Mouse (Mus musculus) testis, adult 2 months (tissue): Measurements from ENCODE around the gene Osbpl9. TPM values are rescaled to one million over a fixed set of nuclear protein-coding genes. Genes with fewer than 3 reads are reported as not detected.

Experiments used
- H3K27ac ChIP-seq: fragments of 200-500 bp; 2 replicates; pipeline ENCODE4 v1.5.1; 2012; ENCODE audit warnings: low read depth, low read length; ENCODE audit not compliant: control insufficient read depth, insufficient read depth
- H3K27me3 ChIP-seq: fragments of 200-500 bp; 2 replicates; pipeline ENCODE4 v1.6.1; 2012; ENCODE audit warnings: mild to moderate bottlenecking, low read length, moderate library complexity; ENCODE audit not compliant: control insufficient read depth, insufficient read depth
- H3K36me3 ChIP-seq: fragments of 200-500 bp; 2 replicates; pipeline ENCODE4 v1.6.1; 2012; ENCODE audit warnings: mild to moderate bottlenecking, low read length; ENCODE audit not compliant: control insufficient read depth, insufficient read depth
- H3K4me1 ChIP-seq: fragments of 200-500 bp; 2 replicates; pipeline ENCODE4 v1.6.1; 2012; ENCODE audit warnings: low read length; ENCODE audit not compliant: control insufficient read depth, insufficient read depth
- H3K4me3 ChIP-seq: fragments of 200-500 bp; 2 replicates; pipeline ENCODE4 v1.5.1; 2012; ENCODE audit warnings: low read depth, mild to moderate bottlenecking, low read length, moderate library complexity, mixed read lengths; ENCODE audit not compliant: control insufficient read depth
- CTCF ChIP-seq: fragments of 200-500 bp; IDR thresholded peaks from 2 replicates; pipeline ENCODE4 v1.5.1; 2012; ENCODE audit warnings: low read depth, mild to moderate bottlenecking, inconsistent platforms, low read length, moderate library complexity; ENCODE audit not compliant: control insufficient read depth, insufficient read depth, insufficient replicate concordance
- POLR2A ChIP-seq: fragments of 200-500 bp; IDR thresholded peaks from 2 replicates; pipeline ENCODE4 v1.6.1; 2012; ENCODE audit warnings: low read depth, mild to moderate bottlenecking, inconsistent platforms, low read length, moderate library complexity; ENCODE audit not compliant: control insufficient read depth
- polyA plus RNA-seq: library from polyadenylated mRNA; depleted of rRNA; stranded (reverse); fragments of >200 nt; gene quantifications from 2 replicates; pipeline ENCODE4 v1.2.3, GENCODE M21; 2012

Osbpl9 gene
- polyA plus RNA-seq, 1 experiment: 100 TPM

GRCm38 (mm10) chr4:109036327-109036726 is 165.7 kb downstream of the Osbpl9 start:
- H3K36me3 ChIP-seq: peaks cover under 1% of the 10 kb centered on the region
- TF ChIP-seq POLR2A (no peak), CTCF (peak; percentile 61; the same call in 1 of the 2 replicates)

GRCm38 (mm10) chr4:109030266-109030665 is 171.8 kb downstream of the Osbpl9 start:
- H3K27ac ChIP-seq: no peak overlapping the region
- H3K36me3 ChIP-seq: peaks cover 3% of the 10 kb centered on the region; the same call in 1 of the 2 replicates
- no peaks in the 10 kb centered on the region for H3K4me1 ChIP-seq
- H3K4me3 ChIP-seq: no peak overlapping the region
- no peaks in the 10 kb centered on the region for H3K27me3 ChIP-seq
- TF ChIP-seq CTCF: no peak
- no peak for TF ChIP-seq POLR2A

More at GRCm38 (mm10) chr4:109036327-109036726, 165.7 kb downstream of the Osbpl9 start:
- Histone ChIP-seq H3K27ac (no peak overlapping the region), H3K4me3 (no peak overlapping the region), H3K4me1 (no peaks in the 10 kb centered on the region), H3K27me3 (no peaks in the 10 kb centered on the region)

GRCm38 (mm10) chr4:109029857-109030256 is 172.2 kb downstream of the Osbpl9 start:
- H3K27ac ChIP-seq: no peak overlapping the region
- H3K36me3 ChIP-seq: peaks cover 3% of the 10 kb centered on the region; the same call in 1 of the 2 replicates
- TF ChIP-seq POLR2A (no peak), CTCF (no peak)
- no peaks in the 10 kb centered on the region for H3K27me3 ChIP-seq
- H3K4me1 ChIP-seq: no peaks in the 10 kb centered on the region
- no peak overlapping the region for H3K4me3 ChIP-seq

GRCm38 (mm10) chr4:109026543-109026942 is 175.5 kb downstream of the Osbpl9 start:
- Histone ChIP-seq H3K4me3 (no peak overlapping the region), H3K4me1 (no peaks in the 10 kb centered on the region), H3K36me3 (peaks cover 3% of the 10 kb centered on the region; the same call in 1 of the 2 replicates), H3K27me3 (no peaks in the 10 kb centered on the region), H3K27ac (no peak overlapping the region)
- TF ChIP-seq CTCF (no peak), POLR2A (no peak)

- no peaks in the 10 kb centered on the region for H3K4me1 ChIP-seq
- no peaks in the 10 kb centered on the region for H3K27me3 ChIP-seq
- H3K36me3 ChIP-seq: peaks cover 1% of the 10 kb centered on the region; the same call in 1 of the 2 replicates
- H3K4me3 ChIP-seq: no peak overlapping the region
- TF ChIP-seq POLR2A (no peak), CTCF (no peak)
- no peak overlapping the region for H3K27ac ChIP-seq
These were observed 177.0 kb downstream of the Osbpl9 start for GRCm38 (mm10) chr4:109025061-109025460.

- no peak for TF ChIP-seq POLR2A
- H3K27ac ChIP-seq: no peak overlapping the region
- no peaks in the 10 kb centered on the region for H3K27me3 ChIP-seq
- no peaks in the 10 kb centered on the region for H3K4me1 ChIP-seq
- no peak overlapping the region for H3K4me3 ChIP-seq
- peaks cover 3% of the 10 kb centered on the region; the same call in 1 of the 2 replicates for H3K36me3 ChIP-seq
These were observed 180.1 kb downstream of the Osbpl9 start for GRCm38 (mm10) chr4:109021976-109022375.

- H3K27ac ChIP-seq: no peak overlapping the region
- H3K4me1 ChIP-seq: no peaks in the 10 kb centered on the region
- H3K36me3 ChIP-seq: peaks cover 3% of the 10 kb centered on the region; the same call in 1 of the 2 replicates
- no peak for TF ChIP-seq CTCF
- no peak for TF ChIP-seq POLR2A
- H3K4me3 ChIP-seq: no peak overlapping the region
- H3K27me3 ChIP-seq: no peaks in the 10 kb centered on the region
These were observed 182.8 kb downstream of the Osbpl9 start for GRCm38 (mm10) chr4:109019301-109019700.

- H3K36me3 ChIP-seq: peaks cover 3% of the 10 kb centered on the region
- TF ChIP-seq POLR2A (no peak), CTCF (no peak)
These were observed 184.6 kb downstream of the Osbpl9 start for GRCm38 (mm10) chr4:109017441-109017840.

More at GRCm38 (mm10) chr4:109017441-109017840, 184.6 kb downstream of the Osbpl9 start:
- no peak overlapping the region for H3K27ac ChIP-seq
- H3K4me3 ChIP-seq: no peak overlapping the region
- no peaks in the 10 kb centered on the region for H3K27me3 ChIP-seq
- H3K4me1 ChIP-seq: no peaks in the 10 kb centered on the region
